Mouse (Mus musculus): Measurements from ENCODE around the gene Sun1. TPM values are rescaled to one million over a fixed set of nuclear protein-coding genes. Genes with fewer than 3 reads are reported as not detected.

The Sun1 gene
- polyA plus RNA-seq, 1 experiment from 2014 or later = 43.9 TPM

DNA sequence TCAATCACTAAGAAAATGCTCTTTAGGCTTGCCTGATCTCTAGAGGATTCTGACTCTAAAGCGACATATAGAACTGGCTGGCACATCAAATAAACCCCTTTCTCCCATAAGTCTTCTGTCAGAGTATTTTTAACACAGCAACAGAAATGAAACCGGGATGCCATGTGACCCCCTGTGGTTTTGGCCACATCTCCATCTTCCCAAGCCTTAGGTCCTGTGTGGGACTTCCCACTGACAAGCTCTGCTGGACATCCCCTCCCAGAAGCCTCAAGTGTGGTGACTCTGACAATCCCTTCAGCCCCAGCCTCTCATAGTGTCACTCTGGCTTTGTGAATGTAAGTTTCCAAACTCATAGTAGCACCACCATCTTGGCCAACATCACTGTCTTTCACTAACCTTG is 93.7 kb downstream of the Sun1 start:
- no peak for ATAC-seq
- no peaks in the 10 kb centered on the region for H3K4me1 ChIP-seq
- H3K9ac ChIP-seq = no peak overlapping the region
- no peak overlapping the region for H3K27ac ChIP-seq
- no peak overlapping the region for H3K4me2 ChIP-seq
- no peaks in the 10 kb centered on the region for H3K9me3 ChIP-seq (replicated peaks)
- 88% methylated on average over 2 of the region's 2 CpGs for WGBS
- no peaks in the 10 kb centered on the region for H3K27me3 ChIP-seq
- no peaks in the 10 kb centered on the region for H3K36me3 ChIP-seq (ENCODE audit: poor library complexity, severe bottlenecking)
- H3K4me3 ChIP-seq = no peak overlapping the region

DNA sequence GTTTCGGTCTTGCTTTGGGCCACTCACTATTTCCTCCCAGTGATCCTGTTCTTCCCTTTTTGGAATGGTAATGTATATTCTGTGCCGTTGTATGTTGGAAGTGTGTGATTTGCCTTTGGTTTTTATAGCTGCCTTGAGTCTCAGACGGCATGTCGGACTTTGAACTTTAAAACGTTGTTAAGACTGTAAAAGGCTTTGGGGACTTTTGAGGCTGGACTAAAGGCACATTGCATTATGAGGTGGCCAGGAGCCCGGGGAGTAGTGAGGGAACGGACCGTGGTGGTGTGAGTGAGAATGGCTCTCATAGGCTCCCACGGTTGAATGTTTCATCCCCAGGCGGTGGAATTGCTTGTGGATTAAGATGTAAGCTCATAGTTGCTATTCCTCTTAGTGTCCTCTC is 96.7 kb downstream of the Sun1 start:
- Histone ChIP-seq H3K27ac (no peak overlapping the region), H3K9me3 (replicated peaks) (no peaks in the 10 kb centered on the region), H3K9ac (no peak overlapping the region), H3K4me2 (no peak overlapping the region), H3K4me1 (no peaks in the 10 kb centered on the region), H3K27me3 (no peaks in the 10 kb centered on the region), H3K36me3 (ENCODE audit: poor library complexity, severe bottlenecking) (no peaks in the 10 kb centered on the region), H3K4me3 (no peak overlapping the region)
- 93% methylated on average over 10 of the region's 10 CpGs for WGBS
- ATAC-seq = no peak

GRCm38 (mm10) chr5:139297745-139298144 is 97.3 kb downstream of the Sun1 start:
- Histone ChIP-seq H3K36me3 (ENCODE audit: poor library complexity, severe bottlenecking) (no peaks in the 10 kb centered on the region), H3K9ac (no peak overlapping the region), H3K4me1 (no peaks in the 10 kb centered on the region), H3K27me3 (no peaks in the 10 kb centered on the region), H3K9me3 (replicated peaks) (no peaks in the 10 kb centered on the region), H3K4me2 (no peak overlapping the region), H3K4me3 (no peak overlapping the region), H3K27ac (no peak overlapping the region)
- no peak for ATAC-seq
- WGBS = 85% methylated on average over 5 of the region's 5 CpGs

Other genes starting within 250 kb of the Sun1 start
- 7.7 and 10.3 TPM in 2 replicates for gene Pdgfa, start 203.3 kb upstream of the Sun1 start, polyA plus RNA-seq (2015; fragmentation: Nextera tagmentation; extraction: Ambion mirVana)
- gene Prkar1b, start 50.6 kb upstream of the Sun1 start, polyA plus RNA-seq (2015; fragmentation: Nextera tagmentation; extraction: Ambion mirVana) = 63.4 and 87.2 TPM in 2 replicates
- 3.1 and 3.4 TPM in 2 replicates for gene Dnaaf5, start 50.4 kb upstream of the Sun1 start, polyA plus RNA-seq (2015; fragmentation: Nextera tagmentation; extraction: Ambion mirVana)
- 122 and 137 TPM in 2 replicates for gene Get4, start 51.7 kb downstream of the Sun1 start, polyA plus RNA-seq (2015; fragmentation: Nextera tagmentation; extraction: Ambion mirVana)
- gene Adap1, start 125.0 kb downstream of the Sun1 start, polyA plus RNA-seq (2015; fragmentation: Nextera tagmentation; extraction: Ambion mirVana) = 3.8 and 7.0 TPM in 2 replicates
- gene Cox19, start 150.8 kb downstream of the Sun1 start, polyA plus RNA-seq (2015; fragmentation: Nextera tagmentation; extraction: Ambion mirVana) = 111 and 117 TPM in 2 replicates
- gene Cyp2w1, start 152.0 kb downstream of the Sun1 start, polyA plus RNA-seq (2015; fragmentation: Nextera tagmentation; extraction: Ambion mirVana) = not detected in 2 replicates
- gene Gpr146, start 177.1 kb downstream of the Sun1 start, polyA plus RNA-seq (2015; fragmentation: Nextera tagmentation; extraction: Ambion mirVana) = 0.93 and 0.97 TPM in 2 replicates
- 0.11 and 0.18 TPM in 2 replicates for gene C130050O18Rik, start 204.6 kb downstream of the Sun1 start, polyA plus RNA-seq (2015; fragmentation: Nextera tagmentation; extraction: Ambion mirVana)
- gene Gper1, start 222.5 kb downstream of the Sun1 start, polyA plus RNA-seq (2015; fragmentation: Nextera tagmentation; extraction: Ambion mirVana) = 5.3 and 5.9 TPM in 2 replicates